Mouse (Mus musculus): ENCODE measurements around the gene Elf3. TPM values are rescaled to one million over a fixed set of nuclear protein-coding genes. Genes with fewer than 3 reads are reported as not detected.

The Elf3 gene
- 1.8 TPM in 1 of 2 replicates, not detected in the other for polyA plus RNA-seq (2012; rRNA removed)

DNA sequence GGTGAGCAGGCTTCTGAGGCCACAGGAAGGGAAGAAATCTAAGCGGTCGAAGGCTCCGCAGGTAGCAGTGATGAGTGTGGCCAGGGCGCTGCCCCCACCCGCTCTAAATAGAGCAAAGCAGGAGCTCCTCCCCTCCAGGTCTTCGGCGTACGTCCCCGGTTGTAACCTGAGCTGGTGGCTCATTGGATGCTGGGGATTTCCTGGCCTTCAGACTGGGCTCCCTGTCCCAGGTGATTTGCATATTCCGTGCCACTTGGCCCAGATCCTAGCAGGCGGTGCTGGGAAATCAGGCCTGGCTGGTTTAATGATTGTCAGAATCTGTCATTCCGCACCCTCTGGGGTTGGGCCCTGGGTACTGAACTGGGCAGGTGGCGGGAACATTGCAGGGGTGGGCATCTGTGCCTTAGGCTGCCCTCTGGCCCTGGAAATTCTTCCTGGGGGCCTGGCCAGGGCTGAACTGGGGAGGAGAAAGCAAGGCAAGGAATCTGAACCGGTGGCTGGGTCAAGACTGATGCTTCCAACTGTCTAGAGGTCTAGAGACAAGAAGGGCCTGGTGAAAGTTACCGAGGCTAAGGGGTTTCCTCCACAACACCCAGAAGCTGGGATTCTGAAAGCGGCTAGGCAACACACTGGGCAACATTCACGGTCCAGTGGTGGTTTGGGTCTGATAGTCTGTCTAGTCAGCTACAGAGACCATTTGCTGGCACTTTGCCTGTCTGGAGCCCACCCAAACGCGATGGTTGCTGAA lies at the start of gene Elf3:
TSS of gene Elf3 (minus strand) at position 189 of the 748 bp plus-strand sequence.
- TF ChIP-seq POLR2A (IDR thresholded peaks at IDR 0.05; ENCODE audit: control insufficient read depth, low read depth, low read length) (no peak), CTCF (IDR thresholded peaks at IDR 0.05; ENCODE audit: control insufficient read depth, insufficient read depth, insufficient replicate concordance, low read depth, low read length) (no peak)
- H3K27ac ChIP-seq (ENCODE audit: control insufficient read depth, insufficient read depth, low read depth, low read length): no peak within 1 kb of the TSS
- H3K36me3 ChIP-seq (ENCODE audit: control insufficient read depth, insufficient read depth, low read length): no peaks in the 10 kb centered on the region
- H3K4me3 ChIP-seq (ENCODE audit: control insufficient read depth, low read depth, low read length): peak within 1 kb of the TSS; percentile 44
- peaks cover 10% of the 10 kb centered on the region for H3K4me1 ChIP-seq (ENCODE audit: control insufficient read depth, insufficient read depth, low read length)
- no peaks in the 10 kb centered on the region for H3K27me3 ChIP-seq (ENCODE audit: control insufficient read depth, insufficient read depth, low read length)

DNA sequence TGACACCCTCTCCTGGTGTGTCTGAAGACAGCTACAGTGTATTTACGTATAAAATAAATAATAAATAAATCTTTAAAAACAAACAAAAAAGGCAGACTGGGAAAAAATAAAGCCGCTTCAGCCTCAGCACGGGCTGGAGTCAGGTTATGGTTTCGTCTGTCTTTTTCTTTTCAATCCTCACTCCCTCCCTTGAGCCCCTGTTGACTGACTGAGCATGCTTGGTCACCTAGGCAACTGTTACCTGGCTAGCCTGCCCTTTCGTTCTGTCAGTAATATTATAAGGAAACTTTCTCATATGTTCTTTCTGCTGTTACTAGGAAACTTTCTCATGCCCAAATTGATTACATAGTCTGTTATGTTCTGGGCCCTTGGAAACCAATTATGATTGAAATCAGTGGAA lies 32.5 kb upstream of the Elf3 start:
- Histone ChIP-seq H3K4me1 (ENCODE audit: control insufficient read depth, insufficient read depth, low read length) (no peaks in the 10 kb centered on the region), H3K4me3 (ENCODE audit: control insufficient read depth, low read depth, low read length) (no peak overlapping the region), H3K36me3 (ENCODE audit: control insufficient read depth, insufficient read depth, low read length) (no peaks in the 10 kb centered on the region), H3K27me3 (ENCODE audit: control insufficient read depth, insufficient read depth, low read length) (no peaks in the 10 kb centered on the region), H3K27ac (ENCODE audit: control insufficient read depth, insufficient read depth, low read depth, low read length) (no peak overlapping the region)
- TF ChIP-seq CTCF (IDR thresholded peaks at IDR 0.05; ENCODE audit: control insufficient read depth, insufficient read depth, insufficient replicate concordance, low read depth, low read length) (no peak), POLR2A (IDR thresholded peaks at IDR 0.05; ENCODE audit: control insufficient read depth, low read depth, low read length) (no peak)

DNA sequence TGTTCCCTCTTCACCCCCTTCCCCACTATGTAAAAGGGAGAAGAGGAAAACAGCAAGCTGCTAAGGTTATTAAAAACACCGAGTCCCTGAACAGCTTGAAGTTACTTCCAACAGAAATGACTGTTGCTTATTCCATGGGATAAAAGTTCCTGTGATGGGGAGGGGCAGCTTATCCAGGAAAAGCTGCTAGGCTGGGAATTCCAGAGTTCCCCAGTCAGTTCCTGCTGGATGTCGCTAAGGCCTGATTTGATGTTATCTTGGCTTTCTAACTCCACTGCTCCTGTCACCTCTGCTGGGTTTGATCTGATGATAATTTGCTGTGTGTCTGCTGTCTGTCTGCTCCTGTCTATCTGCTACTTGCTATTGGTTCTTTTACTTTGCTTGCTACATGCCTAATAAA lies 27.9 kb upstream of the Elf3 start:
- peaks cover 2% of the 10 kb centered on the region for H3K27me3 ChIP-seq (ENCODE audit: control insufficient read depth, insufficient read depth, low read length)
- H3K4me1 ChIP-seq (ENCODE audit: control insufficient read depth, insufficient read depth, low read length): peaks cover 11% of the 10 kb centered on the region
- no peak overlapping the region for H3K27ac ChIP-seq (ENCODE audit: control insufficient read depth, insufficient read depth, low read depth, low read length)
- H3K4me3 ChIP-seq (ENCODE audit: control insufficient read depth, low read depth, low read length): no peak overlapping the region
- no peak for TF ChIP-seq POLR2A (IDR thresholded peaks at IDR 0.05; ENCODE audit: control insufficient read depth, low read depth, low read length)
- no peak for TF ChIP-seq CTCF (IDR thresholded peaks at IDR 0.05; ENCODE audit: control insufficient read depth, insufficient read depth, insufficient replicate concordance, low read depth, low read length)
- no peaks in the 10 kb centered on the region for H3K36me3 ChIP-seq (ENCODE audit: control insufficient read depth, insufficient read depth, low read length)

- Histone ChIP-seq H3K27ac (ENCODE audit: control insufficient read depth, insufficient read depth, low read depth, low read length) (peak within 1 kb of the TSS; percentile 81), H3K36me3 (ENCODE audit: control insufficient read depth, insufficient read depth, low read length) (no peaks in the 10 kb centered on the region), H3K4me3 (ENCODE audit: control insufficient read depth, low read depth, low read length) (peak within 1 kb of the TSS; percentile 92), H3K27me3 (ENCODE audit: control insufficient read depth, insufficient read depth, low read length) (peaks cover 2% of the 10 kb centered on the region), H3K4me1 (ENCODE audit: control insufficient read depth, insufficient read depth, low read length) (peaks cover 14% of the 10 kb centered on the region)
- peak; percentile 61; the same call in 1 of the 2 replicates for TF ChIP-seq POLR2A (IDR thresholded peaks at IDR 0.05; ENCODE audit: control insufficient read depth, low read depth, low read length)
- no peak for TF ChIP-seq CTCF (IDR thresholded peaks at IDR 0.05; ENCODE audit: control insufficient read depth, insufficient read depth, insufficient replicate concordance, low read depth, low read length)
These were observed 25.5 kb upstream of the Elf3 start, which contains the start of gene Rnpep for GRCm38 (mm10) chr1:135283826-135284291. Rnpep (minus strand) TSS chr1:135284084.

- H3K27ac ChIP-seq (ENCODE audit: control insufficient read depth, insufficient read depth, low read depth, low read length): peak overlapping the region; percentile 81
- H3K27me3 ChIP-seq (ENCODE audit: control insufficient read depth, insufficient read depth, low read length): peaks cover 2% of the 10 kb centered on the region
- H3K4me3 ChIP-seq (ENCODE audit: control insufficient read depth, low read depth, low read length): peak overlapping the region; percentile 92
- H3K36me3 ChIP-seq (ENCODE audit: control insufficient read depth, insufficient read depth, low read length): no peaks in the 10 kb centered on the region
- no peak for TF ChIP-seq POLR2A (IDR thresholded peaks at IDR 0.05; ENCODE audit: control insufficient read depth, low read depth, low read length)
- TF ChIP-seq CTCF (IDR thresholded peaks at IDR 0.05; ENCODE audit: control insufficient read depth, insufficient read depth, insufficient replicate concordance, low read depth, low read length): no peak
- H3K4me1 ChIP-seq (ENCODE audit: control insufficient read depth, insufficient read depth, low read length): peaks cover 14% of the 10 kb centered on the region
These were observed 25.0 kb upstream of the Elf3 start for GRCm38 (mm10) chr1:135283287-135283825.

GRCm38 (mm10) chr1:135282536-135283286 lies 24.3 kb upstream of the Elf3 start:
- no peaks in the 10 kb centered on the region for H3K36me3 ChIP-seq (ENCODE audit: control insufficient read depth, insufficient read depth, low read length)
- peak overlapping the region; percentile 81 for H3K27ac ChIP-seq (ENCODE audit: control insufficient read depth, insufficient read depth, low read depth, low read length)
- peak overlapping the region; percentile 92 for H3K4me3 ChIP-seq (ENCODE audit: control insufficient read depth, low read depth, low read length)
- TF ChIP-seq CTCF (IDR thresholded peaks at IDR 0.05; ENCODE audit: control insufficient read depth, insufficient read depth, insufficient replicate concordance, low read depth, low read length): no peak
- no peak for TF ChIP-seq POLR2A (IDR thresholded peaks at IDR 0.05; ENCODE audit: control insufficient read depth, low read depth, low read length)
- peaks cover 2% of the 10 kb centered on the region for H3K27me3 ChIP-seq (ENCODE audit: control insufficient read depth, insufficient read depth, low read length)
- H3K4me1 ChIP-seq (ENCODE audit: control insufficient read depth, insufficient read depth, low read length): peaks cover 14% of the 10 kb centered on the region

DNA sequence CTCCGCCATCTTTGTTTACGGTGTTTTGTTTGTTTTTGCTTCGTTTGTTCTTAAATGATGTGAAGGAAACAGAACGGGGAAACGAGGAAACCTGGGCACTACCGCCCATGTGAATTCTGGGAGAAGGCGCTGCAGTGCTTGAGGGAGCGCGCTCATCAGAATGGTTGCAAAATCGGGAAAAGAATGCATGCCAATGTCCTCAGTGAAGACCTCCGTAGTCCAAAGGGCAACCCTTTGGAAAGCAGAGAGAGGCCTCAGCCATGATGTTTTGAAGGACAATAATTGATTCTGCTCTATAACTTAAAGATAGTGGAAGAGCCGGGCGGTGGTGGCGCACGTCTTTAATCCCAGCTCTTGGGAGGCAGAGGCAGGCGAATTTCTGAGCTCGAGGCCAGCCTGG lies 23.5 kb upstream of the Elf3 start:
- Histone ChIP-seq H3K4me3 (ENCODE audit: control insufficient read depth, low read depth, low read length) (no peak overlapping the region; the same call in 1 of the 2 replicates), H3K36me3 (ENCODE audit: control insufficient read depth, insufficient read depth, low read length) (no peaks in the 10 kb centered on the region), H3K4me1 (ENCODE audit: control insufficient read depth, insufficient read depth, low read length) (peaks cover 14% of the 10 kb centered on the region), H3K27me3 (ENCODE audit: control insufficient read depth, insufficient read depth, low read length) (peaks cover 2% of the 10 kb centered on the region), H3K27ac (ENCODE audit: control insufficient read depth, insufficient read depth, low read depth, low read length) (no peak overlapping the region)
- no peak for TF ChIP-seq POLR2A (IDR thresholded peaks at IDR 0.05; ENCODE audit: control insufficient read depth, low read depth, low read length)
- no peak for TF ChIP-seq CTCF (IDR thresholded peaks at IDR 0.05; ENCODE audit: control insufficient read depth, insufficient read depth, insufficient replicate concordance, low read depth, low read length)

All from testis, adult 2 months (tissue).